Mouse (Mus musculus): Measurements from ENCODE around the gene Scfd2.

DNA sequence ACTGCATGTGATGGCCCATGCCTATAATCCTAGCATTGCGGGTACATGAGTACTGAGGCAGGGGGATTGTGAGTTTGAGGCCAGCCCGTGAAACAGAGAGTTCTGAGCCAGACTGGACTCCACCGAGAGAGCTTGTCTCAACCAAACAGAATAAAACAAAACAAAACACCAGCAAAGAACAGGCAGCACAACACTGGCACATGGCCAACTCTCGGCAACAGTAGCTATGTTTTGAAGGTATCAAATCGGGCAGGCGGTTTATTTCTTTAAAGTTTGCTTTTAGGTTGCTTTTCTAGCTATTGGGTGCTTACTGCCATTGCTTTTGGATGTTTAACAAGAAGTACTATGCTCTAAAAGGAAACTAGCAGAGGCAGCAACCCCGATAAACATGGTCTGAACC lies 251.9 kb downstream of the Scfd2 start:
- TF ChIP-seq CTCF (IDR thresholded peaks at IDR 0.05; ENCODE audit: control insufficient read depth, insufficient read depth, low read length) (no peak), POLR2A (IDR thresholded peaks at IDR 0.05; ENCODE audit: borderline replicate concordance, control insufficient read depth, low read depth, low read length) (no peak)

Data from bone marrow, adult 2 months (tissue).